In the genomic region with DNA sequence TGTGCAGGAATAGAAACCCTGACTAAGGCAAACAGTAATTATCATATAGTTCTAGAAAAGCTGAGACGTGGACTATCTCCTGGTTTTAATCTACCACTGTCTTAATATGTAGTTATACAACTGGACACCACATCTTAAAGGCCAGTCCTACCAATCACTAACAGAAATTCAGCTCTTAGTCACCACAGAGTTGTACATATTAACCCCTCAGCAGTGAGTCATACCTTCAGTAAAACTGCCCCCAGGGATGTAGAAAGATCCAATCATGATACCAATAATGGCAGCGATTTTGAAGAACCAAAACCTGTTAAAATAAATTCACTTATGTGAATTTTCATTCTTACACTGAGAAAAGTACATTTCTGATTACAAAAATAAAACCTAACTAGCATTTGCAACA, we compare ENCODE assay signal across 34 mouse cellular contexts.
"Had no signal": no experiment of that assay in that cellular context is flagged by ENCODE, and none has a peak within 500 bp of the region (broad histone marks: within the 10 kb centered on the region; RNA-seq: fewer than 3 reads in every experiment).

No protein-coding gene starts in this region.

- H3K9me3 ChIP-seq: heart, embryonic 10.5 days; heart, embryonic 12.5 days; heart, embryonic 13.5 days; heart, embryonic 15.5 days; hindbrain, embryonic 10.5 days; hindbrain, embryonic 12.5 days; hindbrain, embryonic 13.5 days; hindbrain, embryonic 15.5 days; intestine, embryonic 15.5 days; kidney, embryonic 15.5 days had no signal

- H3K9ac ChIP-seq: heart, embryonic 12.5 days; heart, embryonic 13.5 days; heart, embryonic 15.5 days; hindbrain, embryonic 12.5 days; hindbrain, embryonic 13.5 days; hindbrain, embryonic 14.5 days; hindbrain, embryonic 15.5 days; intestine, embryonic 15.5 days; kidney, embryonic 15.5 days had no signal

- H3K4me2 ChIP-seq: heart, embryonic 11.5 days; heart, embryonic 12.5 days; heart, embryonic 13.5 days; heart, embryonic 15.5 days; hindbrain, embryonic 12.5 days; hindbrain, embryonic 13.5 days; hindbrain, embryonic 14.5 days; hindbrain, embryonic 15.5 days; intestine, embryonic 15.5 days; kidney, embryonic 15.5 days had no signal

- DNase-seq: heart, postnatal 10 days; heart, postnatal 14 days; heart, postnatal 36 days; heart, postnatal 4 days; kidney, adult 11 months; kidney, adult 18-20 months; kidney, adult 2 months; kidney, adult 8-10 months; kidney, adult 9 months; kidney, postnatal 10 days; kidney, postnatal 14 days; kidney, postnatal 25 days; kidney, postnatal 36 days; kidney, postnatal 4 days; layer of hippocampus, adult 9-11 months; layer of hippocampus, postnatal 36 days had no signal

- H3K27ac ChIP-seq: heart, embryonic 10.5 days; heart, embryonic 13.5 days; heart, embryonic 15.5 days; hindbrain, embryonic 10.5 days; hindbrain, embryonic 12.5 days; hindbrain, embryonic 13.5 days; hindbrain, embryonic 14.5 days; hindbrain, embryonic 15.5 days; hindbrain, postnatal 0 days; intestine, embryonic 15.5 days; kidney, embryonic 15.5 days; kidney, postnatal 0 days; left cerebral cortex, adult 2 months had no signal

- H3K4me1 ChIP-seq: hindbrain, embryonic 10.5 days; hindbrain, embryonic 12.5 days had no signal

- ATAC-seq: hindbrain, embryonic 16.5 days; hindbrain, postnatal 0 days; inflammation-experienced regulatory T-cells, adult 6 months; intestine, embryonic 15.5 days; intestine, postnatal 0 days had no signal

- H3K4me3 ChIP-seq: heart, embryonic 10.5 days; heart, embryonic 12.5 days; heart, embryonic 13.5 days; heart, embryonic 15.5 days; hindbrain, embryonic 10.5 days; hindbrain, embryonic 12.5 days; hindbrain, embryonic 13.5 days; hindbrain, embryonic 15.5 days; intestine, embryonic 15.5 days; kidney, embryonic 15.5 days; left cerebral cortex, adult 2 months had no signal

- H3K27me3 ChIP-seq: heart, embryonic 12.5 days; heart, embryonic 13.5 days; heart, embryonic 15.5 days; hindbrain, embryonic 12.5 days; hindbrain, embryonic 13.5 days; hindbrain, embryonic 15.5 days; intestine, embryonic 15.5 days; kidney, embryonic 15.5 days had no signal
